Mouse (Mus musculus): ENCODE measurements around the gene Xbp1.
"Not testable (repeated sequence)": the region's sequence is repeated elsewhere in the genome, so short reads cannot be mapped to it uniquely, and the experiment has no call there.

Xbp1 gene

GRCm38 (mm10) chr11:5528841-5529240 is 8.4 kb downstream of the Xbp1 start:
- DNase-seq (ENCODE audit: low spot score in 2 of 2) = no peak

GRCm38 (mm10) chr11:5530172-5530571 is 9.7 kb downstream of the Xbp1 start:
- DNase-seq (ENCODE audit: low spot score in 2 of 2) = no peak

- no peak for DNase-seq (ENCODE audit: low spot score in 2 of 2)
Measured at GRCm38 (mm10) chr11:5530717-5531116, 10.3 kb downstream of the Xbp1 start.

GRCm38 (mm10) chr11:5533108-5533507 is 12.6 kb downstream of the Xbp1 start:
- DNase-seq (ENCODE audit: low spot score in 2 of 2) = no peak

- not testable (repeated sequence) for DNase-seq (ENCODE audit: low spot score in 2 of 2)
Measured at GRCm38 (mm10) chr11:5537454-5537853, 17.0 kb downstream of the Xbp1 start.

- no peak for DNase-seq (ENCODE audit: low spot score in 2 of 2)
Measured at GRCm38 (mm10) chr11:5540331-5540730, 19.9 kb downstream of the Xbp1 start.

GRCm38 (mm10) chr11:5541230-5541798 is 20.9 kb downstream of the Xbp1 start:
- no peak for DNase-seq (ENCODE audit: low spot score in 2 of 2)

- peak; percentile 82 to 87 for DNase-seq (ENCODE audit: low spot score in 2 of 2)
Measured at GRCm38 (mm10) chr11:5541799-5542481, 21.5 kb downstream of the Xbp1 start, which contains the start of gene Ccdc117. Ccdc117 (minus strand) TSS chr11:5542187.

GRCm38 (mm10) chr11:5542482-5543185 is 22.2 kb downstream of the Xbp1 start:
- no peak for DNase-seq (ENCODE audit: low spot score in 2 of 2)

GRCm38 (mm10) chr11:5543281-5543680 is 22.8 kb downstream of the Xbp1 start:
- DNase-seq (ENCODE audit: low spot score in 2 of 2) = no peak

GRCm38 (mm10) chr11:5544709-5545108 is 24.2 kb downstream of the Xbp1 start:
- DNase-seq (ENCODE audit: low spot score in 2 of 2) = not testable (repeated sequence)

- no peak for DNase-seq (ENCODE audit: low spot score in 2 of 2)
Measured at GRCm38 (mm10) chr11:5545457-5545856, 25.0 kb downstream of the Xbp1 start.

- no peak for DNase-seq (ENCODE audit: low spot score in 2 of 2)
Measured at GRCm38 (mm10) chr11:5546693-5547092, 26.2 kb downstream of the Xbp1 start.

GRCm38 (mm10) chr11:5551430-5551829 is 31.0 kb downstream of the Xbp1 start:
- no peak for DNase-seq (ENCODE audit: low spot score in 2 of 2)

- no peak for DNase-seq (ENCODE audit: low spot score in 2 of 2)
Measured at GRCm38 (mm10) chr11:5551931-5552330, 31.5 kb downstream of the Xbp1 start.

GRCm38 (mm10) chr11:5560273-5560672 is 39.8 kb downstream of the Xbp1 start:
- DNase-seq (ENCODE audit: low spot score in 2 of 2) = no peak

GRCm38 (mm10) chr11:5562625-5563268 is 42.3 kb downstream of the Xbp1 start:
- DNase-seq (ENCODE audit: low spot score in 2 of 2) = no peak

GRCm38 (mm10) chr11:5563898-5564297 is 43.4 kb downstream of the Xbp1 start:
- DNase-seq (ENCODE audit: low spot score in 2 of 2) = no peak

GRCm38 (mm10) chr11:5565596-5565995 is 45.1 kb downstream of the Xbp1 start:
- DNase-seq (ENCODE audit: low spot score in 2 of 2) = no peak

GRCm38 (mm10) chr11:5566506-5566905 is 46.0 kb downstream of the Xbp1 start:
- no peak for DNase-seq (ENCODE audit: low spot score in 2 of 2)

GRCm38 (mm10) chr11:5567654-5568053 is 47.2 kb downstream of the Xbp1 start:
- DNase-seq (ENCODE audit: low spot score in 2 of 2) = no peak

- no peak for DNase-seq (ENCODE audit: low spot score in 2 of 2)
Measured at GRCm38 (mm10) chr11:5568082-5568481, 47.6 kb downstream of the Xbp1 start.

Measured in urinary bladder, postnatal 4 days (tissue).